Mouse (Mus musculus) cortical plate, adult 2 months (tissue): Measurements from ENCODE around the gene Unc79.

Experiments used
- CTCF ChIP-seq: fragments of 200-500 bp; IDR thresholded peaks from 2 replicates; pipeline ENCODE4 v1.5.1; 2011; ENCODE audit warnings: mild to moderate bottlenecking, control low read depth, low read length; ENCODE audit not compliant: insufficient read depth; ENCODE audit errors: extremely low read depth
- POLR2A ChIP-seq: fragments of 200-500 bp; IDR thresholded peaks from 2 replicates; pipeline ENCODE4 v1.6.1; 2011; ENCODE audit warnings: mild to moderate bottlenecking, low read length, control low read depth; ENCODE audit not compliant: insufficient read depth; ENCODE audit errors: extremely low read depth

DNA sequence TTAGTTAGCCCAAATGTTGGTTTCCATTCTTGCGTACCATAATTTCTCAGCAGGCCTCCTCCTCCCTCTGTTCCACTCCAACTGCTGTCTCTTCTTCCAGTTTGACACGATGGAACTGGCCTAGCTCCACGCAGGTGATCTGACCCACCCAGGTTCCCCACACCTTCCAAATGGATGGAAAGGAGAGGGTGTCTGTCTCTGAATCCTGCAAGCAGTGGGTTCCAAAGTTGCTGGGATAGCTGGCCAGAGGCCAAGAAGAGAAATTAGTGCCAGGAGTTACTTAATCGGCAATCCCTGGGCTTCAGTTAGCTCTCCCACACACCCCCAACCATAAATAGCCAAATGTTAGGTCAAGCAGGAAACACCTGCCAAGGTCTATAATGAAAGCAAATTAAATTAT is 212.1 kb downstream of the Unc79 start:
- TF ChIP-seq CTCF (no peak), POLR2A (no peak)
